Mouse (Mus musculus) urinary bladder, postnatal 4 days (tissue): ENCODE measurements at regions not wholly inside any gene's neighbourhood (a gene's known extent, or its start where the extent isn't known, plus 50 kb on each side); places are given as distances from the start of the nearest gene placed in this dataset.

Experiments used
- DNase-seq, 2 experiments: peaks; one replicate each; pipeline ENCODE4 v3.0.0; 2021 to 2022; ENCODE audit warnings: low spot score in 2 of 2

- peak; percentile 15 to 56 for DNase-seq
Observed at GRCm38 (mm10) chr7:8068092-8068491, 93.4 kb downstream of the Vmn2r41 start.
